Mouse (Mus musculus): ENCODE results near the gene Kmt2c.

Gene Kmt2c

GRCm38 (mm10) chr5:25498346-25498820, at the start of gene Kmt2c:
Kmt2c (minus strand) TSS chr5:25498783.
- peak; percentile 85 for DNase-seq (ENCODE audit: low read depth, low spot score)

- no peak for DNase-seq (ENCODE audit: low read depth, low spot score)
These were observed 48.3 kb upstream of the Kmt2c start for GRCm38 (mm10) chr5:25546912-25547311.

- no peak for DNase-seq (ENCODE audit: low read depth, low spot score)
These were observed 46.0 kb upstream of the Kmt2c start for GRCm38 (mm10) chr5:25544566-25544965.

GRCm38 (mm10) chr5:25544061-25544460, 45.5 kb upstream of the Kmt2c start:
- DNase-seq (ENCODE audit: low read depth, low spot score), result no peak

- no peak for DNase-seq (ENCODE audit: low read depth, low spot score)
These were observed 43.1 kb upstream of the Kmt2c start for GRCm38 (mm10) chr5:25541661-25542060.

- no peak for DNase-seq (ENCODE audit: low read depth, low spot score)
These were observed 42.3 kb upstream of the Kmt2c start for GRCm38 (mm10) chr5:25540921-25541320.

GRCm38 (mm10) chr5:25540412-25540811, 41.8 kb upstream of the Kmt2c start:
- DNase-seq (ENCODE audit: low read depth, low spot score), result no peak

- no peak for DNase-seq (ENCODE audit: low read depth, low spot score)
These were observed 38.4 kb upstream of the Kmt2c start for GRCm38 (mm10) chr5:25536921-25537409.

- DNase-seq (ENCODE audit: low read depth, low spot score), result no peak
These were observed 37.9 kb upstream of the Kmt2c start for GRCm38 (mm10) chr5:25536451-25536850.

GRCm38 (mm10) chr5:25535566-25535965, 37.0 kb upstream of the Kmt2c start:
- DNase-seq (ENCODE audit: low read depth, low spot score), result no peak

GRCm38 (mm10) chr5:25533298-25533697, 34.7 kb upstream of the Kmt2c start:
- no peak for DNase-seq (ENCODE audit: low read depth, low spot score)

- DNase-seq (ENCODE audit: low read depth, low spot score), result no peak
These were observed 33.9 kb upstream of the Kmt2c start for GRCm38 (mm10) chr5:25532256-25533147.

- peak; percentile 19 for DNase-seq (ENCODE audit: low read depth, low spot score)
These were observed 32.0 kb upstream of the Kmt2c start for GRCm38 (mm10) chr5:25530629-25531028.

GRCm38 (mm10) chr5:25529529-25530421, 31.2 kb upstream of the Kmt2c start:
- peak; percentile 100 for DNase-seq (ENCODE audit: low read depth, low spot score)

- no peak for DNase-seq (ENCODE audit: low read depth, low spot score)
These were observed 30.4 kb upstream of the Kmt2c start for GRCm38 (mm10) chr5:25528851-25529528.

- DNase-seq (ENCODE audit: low read depth, low spot score), result no peak
These were observed 29.4 kb upstream of the Kmt2c start for GRCm38 (mm10) chr5:25527971-25528370.

GRCm38 (mm10) chr5:25526926-25527325, 28.3 kb upstream of the Kmt2c start:
- DNase-seq (ENCODE audit: low read depth, low spot score), result no peak

GRCm38 (mm10) chr5:25526116-25526515, 27.5 kb upstream of the Kmt2c start:
- DNase-seq (ENCODE audit: low read depth, low spot score), result no peak

GRCm38 (mm10) chr5:25521461-25521860, 22.9 kb upstream of the Kmt2c start:
- DNase-seq (ENCODE audit: low read depth, low spot score), result no peak

GRCm38 (mm10) chr5:25519820-25520219, 21.2 kb upstream of the Kmt2c start:
- no peak for DNase-seq (ENCODE audit: low read depth, low spot score)

- DNase-seq (ENCODE audit: low read depth, low spot score), result no peak
These were observed 19.0 kb upstream of the Kmt2c start for GRCm38 (mm10) chr5:25517550-25517949.
